Comparison of ENCODE assay signal across 8 mouse cellular contexts in genomic region chr4:152107493-152107892, GRCm38 (mm10). TPM values are rescaled to one million over a fixed set of nuclear protein-coding genes. Genes with fewer than 3 reads are reported as not detected.
DNase-seq lines count a peak whose midpoint lies in the region; ATAC-seq and TF ChIP-seq lines count a peak whose summit lies in the region.

No protein-coding gene starts in this region.

- TF ChIP-seq POLR2A in testis, adult 2 months (IDR thresholded peaks at IDR 0.05; ENCODE audit: control insufficient read depth, low read depth, low read length): no peak

- H3K9me3 ChIP-seq in forebrain, embryonic 13.5 days (replicated peaks): no peaks in the 10 kb centered on the region

- H3K27me3 ChIP-seq in testis, adult 2 months (ENCODE audit: control insufficient read depth, insufficient read depth, low read length): no peaks in the 10 kb centered on the region
- H3K27me3 ChIP-seq in forebrain, embryonic 13.5 days: peaks cover 7% of the 10 kb centered on the region; the same call in 1 of the 2 replicates

- peak overlapping the region; percentile 75 for H3K4me2 ChIP-seq in forebrain, embryonic 13.5 days

- WGBS in forebrain, embryonic 13.5 days: 5% methylated on average over 24 of the region's 24 CpGs

- H3K36me3 ChIP-seq in testis, adult 2 months (ENCODE audit: control insufficient read depth, insufficient read depth, low read length): no peaks in the 10 kb centered on the region
- H3K36me3 ChIP-seq in forebrain, embryonic 13.5 days (ENCODE audit: poor library complexity, severe bottlenecking): peaks cover 51% of the 10 kb centered on the region

- DNase-seq in testis, postnatal 10 days (ENCODE audit: low spot score): no peak
- peak; percentile 91 to 97 for DNase-seq in kidney, postnatal 25 days
- DNase-seq in frontal cortex, postnatal 14 days (ENCODE audit: low spot score in 2 of 2): no peak
- DNase-seq in thymus, postnatal 36 days: no peak

- peak overlapping the region; percentile 63 for H3K4me3 ChIP-seq in testis, adult 2 months (ENCODE audit: control insufficient read depth, low read depth, low read length)
- peak overlapping the region; percentile 37 for H3K4me3 ChIP-seq in forebrain, embryonic 13.5 days

- peak overlapping the region; percentile 39 for H3K9ac ChIP-seq in forebrain, embryonic 13.5 days

- peaks cover 14% of the 10 kb centered on the region for H3K4me1 ChIP-seq in testis, adult 2 months (ENCODE audit: control insufficient read depth, insufficient read depth, low read length)
- H3K4me1 ChIP-seq in forebrain, embryonic 13.5 days: peaks cover 18% of the 10 kb centered on the region

- ATAC-seq in forebrain, embryonic 13.5 days: peak; percentile 69
- ATAC-seq in megakaryocyte progenitor cell, adult 5-6 weeks (replicated peaks; ENCODE audit: poor library complexity): 0 out of 2 replicates have a peak, but pooled peaks have one; percentile 7
- ATAC-seq in activated CD4-positive, CD25-positive, alpha-beta regulatory T cell, adult 4 months: no peak

- H3K27ac ChIP-seq in testis, adult 2 months (ENCODE audit: control insufficient read depth, insufficient read depth, low read depth, low read length): no peak overlapping the region
- no peak overlapping the region for H3K27ac ChIP-seq in forebrain, embryonic 13.5 days

- TF ChIP-seq CTCF in testis, adult 2 months (IDR thresholded peaks at IDR 0.05; ENCODE audit: control insufficient read depth, insufficient read depth, insufficient replicate concordance, low read depth, low read length): no peak

RNA-seq across cellular contexts. Expression of gene Tnfrsf25, which starts 8.2 kb away (rescaled TPM):
- polyA plus RNA-seq in testis, adult 2 months (2012; rRNA removed): 1.2 and 1.5 TPM in 2 replicates
- polyA plus RNA-seq in forebrain, embryonic 13.5 days (2015; fragmentation: Nextera tagmentation; extraction: Ambion mirVana): 0.38 and 0.88 TPM in 2 replicates
- 1.5 TPM in 1 of 2 replicates, not detected in the other for total RNA-seq in megakaryocyte progenitor cell, adult 5-6 weeks (2015)
- total RNA-seq in megakaryocyte progenitor cell, adult 5-6 weeks (2017): 0.10 TPM in 1 of 2 replicates, not detected in the other
- polyA plus RNA-seq in activated CD4-positive, CD25-positive, alpha-beta regulatory T cell, adult 4 months (2017; shearing (Covaris generic)): 100 to 1,000 TPM; 132 to 150 TPM

RNA-seq across cellular contexts. Expression of gene Plekhg5, which starts 35.2 kb away (rescaled TPM):
- polyA plus RNA-seq in testis, adult 2 months (2012; rRNA removed): 8.8 and 9.7 TPM in 2 replicates
- polyA plus RNA-seq in forebrain, embryonic 13.5 days (2015; fragmentation: Nextera tagmentation; extraction: Ambion mirVana): 8.4 and 9.2 TPM in 2 replicates
- 0.66 and 1.2 TPM in 2 replicates for total RNA-seq in megakaryocyte progenitor cell, adult 5-6 weeks (2015)
- 1.6 and 2.6 TPM in 2 replicates for total RNA-seq in megakaryocyte progenitor cell, adult 5-6 weeks (2017)
- polyA plus RNA-seq in activated CD4-positive, CD25-positive, alpha-beta regulatory T cell, adult 4 months (2017; shearing (Covaris generic)): 1 to 10 TPM; 1.3 to 2.6 TPM

RNA-seq across cellular contexts. Expression of gene Espn, which starts 44.7 kb away (rescaled TPM):
- polyA plus RNA-seq in testis, adult 2 months (2012; rRNA removed): 84.1 and 87.1 TPM in 2 replicates
- polyA plus RNA-seq in forebrain, embryonic 13.5 days (2015; fragmentation: Nextera tagmentation; extraction: Ambion mirVana): 0.10 and 0.13 TPM in 2 replicates
- total RNA-seq in megakaryocyte progenitor cell, adult 5-6 weeks (2015): 1.1 and 1.3 TPM in 2 replicates
- 0.91 TPM in 1 of 2 replicates, not detected in the other for total RNA-seq in megakaryocyte progenitor cell, adult 5-6 weeks (2017)
- 1 to 10 TPM; 6.9 to 8.3 TPM for polyA plus RNA-seq in activated CD4-positive, CD25-positive, alpha-beta regulatory T cell, adult 4 months (2017; shearing (Covaris generic))

RNA-seq across cellular contexts. Expression of gene Hes2, which starts 51.2 kb away (rescaled TPM):
- polyA plus RNA-seq in testis, adult 2 months (2012; rRNA removed): 0.42 and 0.73 TPM in 2 replicates
- polyA plus RNA-seq in forebrain, embryonic 13.5 days (2015; fragmentation: Nextera tagmentation; extraction: Ambion mirVana): not detected in 2 replicates
- not detected in 2 replicates for total RNA-seq in megakaryocyte progenitor cell, adult 5-6 weeks (2015)
- not detected in 2 replicates for total RNA-seq in megakaryocyte progenitor cell, adult 5-6 weeks (2017)
- polyA plus RNA-seq in activated CD4-positive, CD25-positive, alpha-beta regulatory T cell, adult 4 months (2017; shearing (Covaris generic)): not detected

Comparison
In these comparisons a context has a peak if more than half of its experiments do, and no peak if none do; other contexts are left out.
1. DNase-seq: peak in kidney, postnatal 25 days (2 of 2); none in testis, postnatal 10 days (single experiment), frontal cortex, postnatal 14 days (0 of 2) and thymus, postnatal 36 days (0 of 2).
2. RNA of gene Tnfrsf25, which starts 8.2 kb away (polyA plus RNA-seq): 132 to 150 TPM in activated CD4-positive, CD25-positive, alpha-beta regulatory T cell, adult 4 months; 1.2 to 1.5 TPM in testis, adult 2 months and 0.38 to 0.88 TPM in forebrain, embryonic 13.5 days; every median in the first group is over 10 times any median in the second.